Mouse (Mus musculus) lung, postnatal 10 days (tissue): Measurements from ENCODE around the gene Vps37c.

Experiments used
- DNase-seq: peaks from one replicate; pipeline ENCODE4 v3.0.0; 2021

Gene Vps37c

GRCm38 (mm10) chr19:10689470-10690166, 1.1 kb downstream of the Vps37c start:
- peak; percentile 59 for DNase-seq

- DNase-seq = peak; percentile 53
These were observed 1.8 kb downstream of the Vps37c start for GRCm38 (mm10) chr19:10690336-10690735.

GRCm38 (mm10) chr19:10691121-10691520, 2.6 kb downstream of the Vps37c start:
- DNase-seq = no peak

- no peak for DNase-seq
These were observed 3.1 kb downstream of the Vps37c start for GRCm38 (mm10) chr19:10691660-10692059.

DNA sequence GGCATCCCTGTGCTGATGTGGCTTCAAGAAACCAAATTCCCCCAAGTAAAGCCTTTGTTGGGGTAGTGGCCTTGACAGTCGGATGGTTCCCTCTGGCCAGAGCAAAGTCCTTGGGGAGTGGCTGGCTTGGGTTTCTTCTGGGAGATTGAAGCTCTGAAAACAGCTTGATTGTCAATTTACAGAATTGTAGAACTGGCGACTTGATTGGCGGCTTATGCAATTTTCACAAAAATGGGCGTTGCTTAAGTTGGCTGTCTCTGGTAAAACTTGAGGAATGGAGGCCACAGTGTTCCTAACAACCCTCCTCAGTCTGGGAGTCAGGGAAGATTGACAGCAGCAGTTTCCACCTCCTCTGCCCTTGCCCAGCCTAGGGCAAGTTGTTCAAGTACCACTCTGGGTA, 3.8 kb downstream of the Vps37c start:
- no peak for DNase-seq

GRCm38 (mm10) chr19:10693926-10694682, 5.6 kb downstream of the Vps37c start:
- DNase-seq = no peak

DNA sequence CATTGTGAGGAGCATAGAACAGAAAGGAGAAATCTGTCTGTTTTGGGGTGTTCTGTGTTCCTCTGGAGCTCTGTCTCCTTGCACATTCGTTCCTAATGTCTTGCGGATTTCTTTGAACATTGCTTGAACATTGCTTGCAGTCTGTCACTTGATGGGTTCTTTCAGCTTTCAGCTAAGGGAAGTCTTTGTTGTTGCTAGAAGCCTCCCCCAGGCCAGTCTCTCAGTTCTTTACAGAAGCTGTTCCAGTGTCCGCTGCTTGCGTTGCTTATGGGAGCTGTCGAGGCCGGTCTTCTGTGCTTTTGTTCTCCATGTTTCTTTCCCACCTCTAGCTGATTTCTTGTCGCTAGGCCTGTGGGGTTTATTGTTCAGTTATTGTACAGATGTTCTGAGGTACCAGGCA, 7.3 kb downstream of the Vps37c start:
- no peak for DNase-seq

- DNase-seq = no peak
These were observed 9.8 kb downstream of the Vps37c start for GRCm38 (mm10) chr19:10698131-10698991.

- DNase-seq = no peak
These were observed 11.3 kb downstream of the Vps37c start for GRCm38 (mm10) chr19:10699851-10700250.

- peak; percentile 32 for DNase-seq
These were observed 12.6 kb downstream of the Vps37c start for GRCm38 (mm10) chr19:10701013-10701726.

- no peak for DNase-seq
These were observed 13.6 kb downstream of the Vps37c start for GRCm38 (mm10) chr19:10702125-10702524.

DNA sequence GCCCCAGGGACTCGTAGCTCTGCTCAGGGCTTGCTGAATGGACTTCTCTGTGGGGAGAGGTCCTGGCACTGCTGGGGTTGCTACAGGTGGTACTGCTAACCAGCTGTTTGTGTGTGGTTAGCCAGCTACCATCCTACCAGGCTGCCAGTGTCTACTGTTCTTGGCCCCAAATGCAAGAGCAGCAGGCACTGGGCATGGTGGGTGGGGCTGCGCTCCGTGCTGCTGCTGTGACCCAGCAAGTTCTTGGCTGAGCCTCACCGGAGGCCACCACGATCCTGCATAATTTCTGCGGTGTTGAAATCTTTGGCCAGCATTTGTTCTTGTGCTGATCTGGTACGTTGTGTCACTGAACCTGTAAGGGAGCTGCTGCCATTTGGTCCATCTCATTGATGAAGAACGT, 14.9 kb downstream of the Vps37c start:
- DNase-seq = no peak

DNA sequence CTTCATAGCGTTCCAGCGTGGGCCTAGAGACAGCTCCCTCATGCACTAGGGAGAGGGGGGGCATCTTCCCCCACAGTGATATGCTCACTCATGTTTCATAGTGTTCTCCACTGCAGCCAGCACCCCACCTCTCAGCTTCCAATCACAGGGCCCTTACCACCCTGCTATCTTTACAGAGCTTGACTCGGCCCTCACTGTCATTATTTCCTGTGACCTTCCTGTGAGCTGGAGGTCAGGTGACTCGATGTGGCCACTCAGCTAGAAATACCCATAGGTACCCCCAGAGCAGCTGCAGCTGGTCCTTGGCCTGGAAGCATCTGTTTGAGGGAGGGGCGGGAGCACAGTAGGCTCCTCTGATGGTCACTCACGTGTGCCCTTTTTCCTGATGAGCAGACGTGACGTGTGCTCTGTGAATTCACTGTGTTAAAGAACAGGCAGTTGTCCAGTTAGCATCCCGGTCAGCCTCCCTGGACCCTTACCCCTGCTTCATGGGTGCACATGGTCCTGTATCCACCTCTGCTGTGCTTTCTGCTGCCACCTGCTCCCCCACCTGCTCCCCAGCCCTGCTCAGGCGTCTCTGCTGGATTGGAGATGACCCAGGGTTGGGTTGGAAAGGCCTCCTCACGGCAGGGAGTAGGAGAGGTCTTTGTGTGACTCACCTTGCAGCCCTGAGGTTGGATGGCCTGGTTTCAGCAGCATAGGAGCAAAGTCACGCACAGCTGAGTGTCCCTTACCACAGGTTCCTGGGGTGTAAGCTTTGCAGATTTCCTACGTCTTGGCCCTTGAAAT, 18.7 kb downstream of the Vps37c start:
- DNase-seq = no peak

GRCm38 (mm10) chr19:10707881-10708280, 19.3 kb downstream of the Vps37c start:
- no peak for DNase-seq

DNA sequence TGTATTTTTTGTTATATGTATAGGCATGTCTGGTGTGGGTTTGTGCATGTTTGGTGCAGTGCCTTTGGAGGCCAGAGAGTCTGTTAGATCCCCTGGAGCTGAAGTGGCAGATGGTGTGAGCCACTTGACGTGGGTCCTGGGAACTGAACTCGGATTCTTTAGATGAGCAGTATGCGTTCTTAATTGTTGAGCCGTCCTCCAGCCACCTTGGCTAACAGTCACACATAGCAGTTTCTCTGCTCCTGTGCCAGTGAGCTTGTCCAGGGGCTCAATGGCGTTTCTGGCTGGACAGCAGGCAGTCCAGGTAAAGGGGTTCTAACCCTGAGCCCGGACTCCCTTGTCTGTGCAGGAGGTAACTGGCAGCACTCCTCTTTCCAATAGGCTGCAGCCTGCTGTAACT, 20.4 kb downstream of the Vps37c start:
- no peak for DNase-seq

- peak; percentile 97 for DNase-seq
These were observed 21.0 kb downstream of the Vps37c start for GRCm38 (mm10) chr19:10709360-10710087.

DNA sequence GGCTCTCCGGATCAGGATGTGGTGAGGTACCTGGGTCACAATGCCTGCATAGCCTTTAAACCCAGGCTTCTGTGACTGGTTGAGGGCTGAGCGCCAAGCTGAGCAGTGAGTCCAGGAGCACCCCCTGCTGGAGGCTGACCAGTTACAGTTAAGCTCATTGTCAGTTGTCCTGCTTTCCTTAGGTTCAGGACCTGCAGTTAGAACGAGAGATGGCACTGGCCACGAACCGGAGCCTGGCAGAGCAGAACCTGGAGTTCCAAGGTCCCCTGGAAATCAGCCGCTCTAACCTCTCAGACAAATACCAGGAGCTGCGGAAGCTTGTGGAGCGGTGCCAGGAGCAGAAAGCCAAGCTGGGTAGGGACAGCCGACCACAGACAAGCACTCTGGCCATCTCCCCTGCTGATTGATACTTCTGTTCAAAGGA, 21.6 kb downstream of the Vps37c start:
- DNase-seq = peak; percentile 74

GRCm38 (mm10) chr19:10710751-10711150, 22.2 kb downstream of the Vps37c start:
- no peak for DNase-seq

GRCm38 (mm10) chr19:10712194-10712593, 23.7 kb downstream of the Vps37c start:
- no peak for DNase-seq

DNA sequence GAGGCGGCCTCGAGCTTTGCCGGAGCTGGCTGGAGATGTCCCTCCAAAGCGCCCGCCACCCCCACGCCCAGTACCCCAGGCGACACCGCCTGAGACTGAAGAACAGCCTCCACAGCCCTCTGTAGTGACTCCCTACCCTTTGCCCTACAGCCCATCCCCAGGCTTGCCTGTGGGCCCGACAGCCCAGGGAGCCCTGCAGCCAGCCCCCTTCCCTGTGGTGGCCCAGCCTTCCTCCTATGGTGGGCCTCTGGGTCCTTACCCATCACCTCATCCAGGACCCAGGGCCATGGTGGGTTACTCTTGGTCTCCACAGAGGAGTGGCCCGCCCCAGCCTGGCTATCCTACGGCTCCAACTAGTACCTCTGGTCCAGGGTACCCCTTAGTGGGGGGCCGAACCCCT, 24.1 kb downstream of the Vps37c start:
- no peak for DNase-seq

DNA sequence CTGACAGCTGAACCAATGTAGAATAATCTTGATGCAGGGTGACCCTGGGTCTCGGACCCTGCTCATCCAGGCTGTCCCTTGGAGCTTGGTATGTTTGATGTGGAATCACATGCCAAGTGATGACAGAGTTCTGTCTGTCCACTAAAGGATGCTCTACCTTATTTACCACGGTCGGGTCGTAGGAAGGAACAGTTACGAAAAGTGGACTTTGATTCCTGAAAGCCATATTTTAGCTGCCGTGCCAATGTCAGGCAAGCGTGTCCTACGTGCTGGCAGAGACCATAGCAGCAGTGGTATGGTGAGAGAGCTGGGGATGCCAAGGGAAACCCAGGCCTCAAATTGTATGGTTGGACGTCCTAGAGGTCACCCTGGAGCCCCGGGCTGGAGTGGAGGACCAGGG, 25.0 kb downstream of the Vps37c start:
- DNase-seq = no peak
